Mouse (Mus musculus) megakaryocyte-erythroid progenitor cell, adult 5-6 weeks (primary cell): ENCODE results near the gene I830077J02Rik. TPM values are rescaled to one million over a fixed set of nuclear protein-coding genes. Genes with fewer than 3 reads are reported as not detected.
"Not testable (repeated sequence)": the region's sequence is repeated elsewhere in the genome, so short reads cannot be mapped to it uniquely, and the experiment has no call there.

Source experiments
- ATAC-seq: replicated peaks from 2 replicates; pipeline ENCODE4 v1.8.0; 2016; ENCODE audit warnings: mild to moderate bottlenecking, inconsistent platforms; ENCODE audit not compliant: severe bottlenecking, poor library complexity, low FRiP score, low TSS enrichment
- total RNA-seq, 2 experiments: library from RNA; stranded (forward) in 1 of 2; stranded (reverse) in 1 of 2; fragments of 200-1000, 215-1000 nt in 1 of 2; fragments of >200 nt in 1 of 2; fragmentation: Nextera tagmentation in 1 of 2; gene quantifications; 2 replicates each; pipeline ENCODE4 v1.2.3; 2014 to 2017

Gene I830077J02Rik
- total RNA-seq, 2 experiments from 2014 or later: 0.35 to 0.52 TPM

DNA sequence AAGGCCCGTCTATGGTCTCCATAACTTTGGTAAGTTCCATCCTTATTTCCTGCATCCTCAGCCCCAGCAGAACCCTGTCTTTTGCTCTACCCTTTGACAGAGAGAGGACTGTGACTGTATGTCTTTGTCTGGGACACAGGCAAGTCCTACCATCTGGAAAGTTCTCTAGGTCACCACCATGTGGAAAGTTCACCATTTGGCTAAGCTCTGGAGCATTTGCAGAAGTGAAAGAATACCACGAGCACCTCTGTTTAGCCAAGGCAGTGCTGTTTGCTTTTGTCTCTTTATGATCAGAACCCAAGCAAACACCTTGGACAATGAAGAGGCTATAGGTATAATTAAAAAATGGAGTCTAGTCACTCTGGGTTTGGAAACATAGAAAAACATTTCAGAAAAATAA is 10.5 kb downstream of the I830077J02Rik start:
- ATAC-seq: no peak

DNA sequence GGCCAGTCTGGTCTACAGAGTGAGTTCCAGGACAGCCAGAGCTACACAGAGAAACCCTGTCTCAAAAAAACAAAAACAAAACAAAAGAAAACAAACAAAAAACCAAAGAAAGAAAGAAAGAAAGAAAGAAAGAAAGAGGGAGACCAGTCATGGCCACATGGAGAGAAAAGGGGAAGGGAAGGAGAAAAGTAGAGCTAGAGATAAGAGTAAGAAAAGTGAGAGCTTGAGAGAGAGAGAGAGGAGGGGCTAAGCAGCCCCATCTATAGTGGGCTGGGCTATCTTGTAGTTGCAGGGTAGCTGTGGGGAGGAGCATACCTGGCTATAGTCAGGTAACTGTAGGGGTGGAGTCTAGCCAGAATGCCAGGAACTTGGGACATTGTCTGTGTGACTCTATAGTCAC is 11.7 kb downstream of the I830077J02Rik start:
- not testable (repeated sequence) for ATAC-seq

DNA sequence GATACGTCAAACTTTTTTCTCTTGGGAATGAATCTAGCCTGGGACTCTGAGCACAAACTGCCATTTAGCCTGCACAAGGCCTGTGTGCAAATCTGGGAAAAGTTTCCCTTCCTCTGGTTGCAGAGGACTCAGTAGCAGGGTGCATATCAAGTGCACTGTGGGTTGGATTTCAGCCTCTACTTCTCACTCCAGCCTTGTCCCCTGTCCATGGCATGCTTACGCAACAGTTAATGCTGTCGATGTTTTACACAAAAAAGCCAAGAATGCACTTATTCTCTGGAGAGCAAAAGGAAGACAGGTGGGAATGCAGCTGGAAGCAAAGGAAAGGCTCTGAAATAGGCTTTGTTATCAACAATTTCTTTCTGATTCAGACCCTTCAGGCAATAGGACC is 14.1 kb downstream of the I830077J02Rik start:
- no peak for ATAC-seq

DNA sequence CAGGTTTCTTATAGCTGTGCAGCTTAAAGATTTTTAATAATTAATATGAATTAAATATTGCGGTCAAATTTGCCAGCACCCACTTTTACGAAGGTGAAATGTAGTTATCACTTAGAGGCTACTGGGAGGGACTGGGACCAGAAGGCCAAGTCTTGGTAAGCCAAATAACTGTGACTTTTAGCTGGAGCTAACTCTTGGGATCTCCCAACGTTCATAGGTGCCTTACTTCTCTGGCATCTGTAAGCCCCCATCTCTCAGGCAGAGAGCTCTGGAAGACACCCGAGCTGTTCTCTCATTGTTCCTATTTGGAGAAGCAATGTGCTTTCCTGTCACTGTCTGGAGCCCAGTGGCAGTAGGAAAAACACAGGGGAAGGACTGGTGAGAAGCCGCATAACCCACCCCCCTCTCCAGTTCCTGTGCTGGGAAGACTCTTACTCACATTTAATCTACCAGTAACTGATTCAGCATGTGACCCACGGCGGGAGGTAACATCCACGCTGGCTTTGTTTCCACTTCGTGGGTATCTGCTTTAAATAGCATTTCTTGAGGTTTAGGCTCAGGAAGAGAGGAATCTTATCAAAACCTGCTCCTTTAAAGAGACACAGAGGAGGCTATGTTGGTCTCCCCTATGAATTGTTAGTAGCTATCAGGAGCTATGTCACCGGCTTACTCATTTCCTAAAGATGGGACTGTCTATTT is 14.7 kb downstream of the I830077J02Rik start:
- ATAC-seq: no peak

DNA sequence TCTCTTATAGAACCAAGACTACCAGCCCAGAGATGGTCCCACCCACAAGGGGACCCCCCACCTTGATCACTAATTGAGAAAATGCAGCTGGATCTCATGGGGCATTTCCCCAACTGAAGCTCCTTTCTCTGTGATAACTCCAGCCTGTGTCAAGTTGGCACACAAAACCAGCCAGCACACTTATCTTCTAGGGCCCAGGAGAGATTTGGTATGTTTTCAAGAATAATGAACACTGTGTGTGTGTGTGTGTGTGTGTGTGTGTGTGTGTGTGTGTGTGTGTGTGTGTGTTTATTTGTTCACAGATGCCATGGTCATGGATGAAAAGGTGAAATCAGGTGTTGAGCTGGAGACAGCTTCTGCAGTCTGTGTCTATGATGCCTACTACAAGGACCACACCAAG is 16.0 kb downstream of the I830077J02Rik start:
- ATAC-seq: not testable (repeated sequence)

DNA sequence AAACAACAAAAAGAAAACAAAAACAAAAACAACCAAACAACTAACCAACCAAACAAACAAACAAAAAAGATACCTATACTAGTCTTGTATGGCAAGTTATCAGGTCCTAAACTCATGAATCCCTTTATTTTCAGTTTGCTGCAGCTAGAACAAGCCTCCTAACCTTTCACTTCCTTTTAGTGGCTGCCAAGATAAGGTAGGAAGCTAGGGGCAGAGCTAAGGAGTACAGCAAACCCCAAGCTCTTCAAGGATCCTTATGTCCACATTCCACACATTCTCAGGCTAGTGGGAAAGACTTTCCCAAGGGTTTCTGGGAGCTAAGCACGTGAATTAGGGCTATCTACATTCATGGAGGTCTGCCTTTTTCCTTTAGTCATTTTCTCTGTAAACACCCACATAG is 17.2 kb downstream of the I830077J02Rik start:
- no peak for ATAC-seq

DNA sequence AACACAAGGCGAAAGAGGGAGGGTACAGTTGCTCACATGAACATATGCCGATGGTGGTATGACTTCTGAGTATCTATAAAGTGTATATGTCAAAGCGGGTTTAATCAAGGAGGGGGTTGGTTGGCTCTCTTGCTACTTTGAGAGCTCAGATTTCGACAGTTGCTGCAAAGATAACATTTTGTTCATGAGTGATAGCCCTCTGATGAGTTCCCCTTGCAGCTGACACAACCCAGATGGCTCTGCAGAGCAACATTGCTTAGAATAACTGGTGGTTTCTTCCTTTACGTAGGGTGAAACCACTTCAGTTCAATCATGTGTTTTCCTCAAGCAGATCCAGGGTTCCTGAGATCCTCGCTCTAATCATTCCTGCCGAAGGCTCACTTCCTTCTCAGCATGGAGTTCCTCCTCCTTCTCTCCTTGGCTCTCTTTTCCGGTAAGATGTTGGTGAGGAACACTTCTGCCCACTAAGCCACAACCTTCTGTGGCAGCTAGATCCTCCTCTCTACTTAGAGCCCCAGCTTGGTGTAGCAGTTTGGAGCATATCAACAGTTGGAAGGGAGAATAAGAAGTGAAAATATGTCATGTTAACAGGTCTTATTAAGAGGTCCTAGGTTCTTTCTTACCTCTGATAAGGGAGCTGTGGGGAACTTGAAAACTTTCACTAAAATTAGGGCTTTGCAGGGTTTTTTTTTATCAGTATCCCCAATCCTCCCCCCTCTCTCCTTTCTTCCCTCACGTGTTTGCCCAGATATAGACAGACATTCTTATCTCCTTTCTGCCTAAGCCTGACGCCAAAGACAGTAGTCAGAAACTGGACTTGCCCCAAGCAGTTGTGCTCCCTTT is 18.4 kb downstream of the I830077J02Rik start:
- peak; percentile 65 for ATAC-seq

DNA sequence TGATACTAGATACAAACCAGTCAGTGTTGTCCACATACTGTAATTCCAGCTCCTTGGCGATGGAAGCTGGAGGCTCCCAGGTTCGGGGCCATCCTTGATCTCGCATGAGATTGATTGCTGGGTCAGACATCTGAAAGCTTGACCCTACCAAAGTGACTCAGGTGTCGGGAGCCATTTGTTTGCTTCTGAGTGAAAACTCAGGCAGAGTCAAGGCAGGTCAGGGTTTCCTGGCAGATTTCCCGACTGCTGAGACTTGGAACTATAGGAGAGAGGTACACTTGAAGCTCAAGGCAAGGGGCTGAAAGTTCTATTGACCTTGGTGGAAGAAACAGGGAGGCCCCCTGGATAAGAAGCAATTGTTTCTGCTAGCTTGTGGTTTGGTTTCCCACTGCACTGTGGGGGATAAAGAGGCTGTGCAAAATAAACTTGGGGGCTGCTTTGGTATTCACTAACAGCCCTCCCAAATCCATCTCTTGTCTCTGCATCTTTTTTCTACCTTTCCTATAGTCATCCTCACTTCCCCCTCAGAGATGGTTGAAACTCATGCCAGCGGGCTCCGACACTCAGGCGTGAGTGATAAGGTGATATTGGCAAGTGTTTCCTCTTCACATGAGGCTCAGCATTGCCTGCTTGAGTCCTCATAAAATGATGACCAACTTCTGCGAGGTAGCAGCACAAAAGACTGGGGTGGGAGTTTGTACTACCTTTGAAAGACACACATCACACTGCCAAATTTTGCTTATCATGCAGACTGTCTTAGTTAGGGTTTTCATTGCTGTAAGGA is 20.2 kb downstream of the I830077J02Rik start:
- 0 out of 2 replicates have a peak, but pooled peaks have one; percentile 20 for ATAC-seq

DNA sequence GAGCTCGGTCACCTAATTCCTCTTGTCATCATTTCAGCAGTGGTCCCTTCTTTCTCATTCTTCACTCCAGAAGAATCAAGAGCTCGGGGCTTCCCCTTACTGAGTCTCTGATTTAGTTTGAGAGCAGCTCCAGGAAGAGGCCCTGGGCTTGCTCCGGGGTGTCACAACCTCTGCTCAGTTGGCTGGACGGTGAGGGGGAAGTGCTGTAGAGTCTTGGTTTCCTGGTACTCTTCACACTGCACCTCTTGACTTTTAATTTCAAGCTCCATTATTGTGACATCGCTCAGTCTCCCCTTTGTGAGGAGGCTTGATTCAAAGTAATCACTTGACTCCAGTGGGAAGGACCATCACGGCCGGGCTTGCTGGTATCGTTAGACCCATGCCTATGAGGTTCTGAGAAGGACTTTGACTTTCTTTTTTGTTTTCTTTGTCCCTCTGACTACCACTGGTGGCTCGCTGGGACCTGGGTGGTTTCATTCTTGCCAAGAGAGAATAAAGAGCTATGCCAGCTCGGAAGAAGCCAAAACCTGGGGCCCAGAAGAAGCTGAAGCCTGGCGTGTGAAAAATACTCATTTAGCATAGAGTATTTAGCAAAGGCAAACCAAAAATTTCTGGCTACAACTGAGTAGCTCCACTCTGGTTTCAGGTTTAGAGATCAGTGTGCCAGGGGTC is 21.8 kb downstream of the I830077J02Rik start:
- ATAC-seq: no peak

DNA sequence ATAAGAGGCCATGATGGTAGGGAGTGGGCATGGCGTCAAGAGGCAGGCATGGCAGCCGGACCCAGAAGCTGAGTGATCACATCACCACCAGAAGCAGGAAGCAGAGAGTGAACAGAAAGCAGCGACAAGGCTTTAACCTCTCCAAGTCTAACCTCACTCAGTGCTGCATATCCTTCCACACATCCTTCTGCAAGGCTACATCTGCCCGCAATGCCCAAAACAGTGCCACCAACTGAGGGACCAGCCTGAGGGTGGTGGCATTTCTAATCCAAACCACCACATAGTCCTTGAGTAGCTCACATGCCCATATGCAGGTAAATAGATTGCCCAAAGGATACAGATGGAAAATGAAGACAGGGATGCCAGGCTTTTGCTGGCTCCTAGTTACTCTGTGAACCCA is 23.5 kb downstream of the I830077J02Rik start:
- ATAC-seq: no peak

DNA sequence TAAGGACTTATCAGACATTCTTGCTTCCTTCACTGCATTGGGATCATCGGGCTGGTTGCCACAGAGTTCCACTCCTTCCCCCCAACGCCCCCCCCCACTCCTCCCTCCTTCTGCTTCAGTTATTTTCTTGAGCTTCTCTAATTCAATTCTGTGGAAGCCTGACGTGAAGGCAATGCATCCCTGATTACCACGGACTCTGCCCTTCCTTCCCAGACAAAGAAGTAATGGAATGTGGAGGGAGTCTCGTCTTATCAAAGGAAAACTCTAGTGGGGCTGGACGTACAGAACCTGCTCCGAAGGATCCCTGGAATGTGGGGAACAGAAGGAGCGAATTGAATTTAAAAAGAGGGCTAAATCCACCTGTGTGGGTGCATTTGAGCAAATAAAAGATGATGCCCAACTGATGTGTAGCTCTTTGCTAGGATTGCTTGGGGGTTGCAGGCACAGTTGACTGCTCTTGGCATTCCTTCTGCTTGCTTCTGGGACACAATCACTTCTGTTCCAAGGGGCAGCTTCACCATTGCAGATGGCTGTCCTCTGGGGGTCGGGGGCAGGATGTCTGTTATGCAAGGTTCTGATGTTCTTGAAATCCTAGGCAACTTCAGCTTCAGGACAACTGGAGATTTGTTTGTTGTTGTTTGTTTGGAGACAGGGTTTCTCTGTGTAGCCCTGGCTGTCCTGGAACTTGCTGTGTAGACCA is 24.4 kb downstream of the I830077J02Rik start:
- ATAC-seq: no peak

DNA sequence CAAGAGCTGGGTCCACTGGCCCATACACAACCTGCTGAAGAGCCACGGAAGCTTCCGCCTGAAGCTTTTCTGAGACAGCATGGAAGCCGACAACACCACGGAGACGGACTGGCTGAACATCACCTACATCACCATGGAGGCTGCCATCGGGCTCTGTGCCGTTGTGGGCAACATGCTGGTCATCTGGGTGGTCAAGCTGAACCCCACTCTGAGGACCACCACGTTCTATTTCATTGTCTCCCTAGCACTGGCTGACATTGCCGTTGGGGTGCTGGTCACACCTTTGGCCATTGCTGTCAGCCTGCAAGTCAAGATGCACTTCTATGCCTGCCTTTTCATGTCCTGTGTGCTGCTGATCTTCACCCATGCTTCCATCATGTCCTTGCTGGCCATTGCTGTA is 27.7 kb downstream of the I830077J02Rik start:
- ATAC-seq: no peak

DNA sequence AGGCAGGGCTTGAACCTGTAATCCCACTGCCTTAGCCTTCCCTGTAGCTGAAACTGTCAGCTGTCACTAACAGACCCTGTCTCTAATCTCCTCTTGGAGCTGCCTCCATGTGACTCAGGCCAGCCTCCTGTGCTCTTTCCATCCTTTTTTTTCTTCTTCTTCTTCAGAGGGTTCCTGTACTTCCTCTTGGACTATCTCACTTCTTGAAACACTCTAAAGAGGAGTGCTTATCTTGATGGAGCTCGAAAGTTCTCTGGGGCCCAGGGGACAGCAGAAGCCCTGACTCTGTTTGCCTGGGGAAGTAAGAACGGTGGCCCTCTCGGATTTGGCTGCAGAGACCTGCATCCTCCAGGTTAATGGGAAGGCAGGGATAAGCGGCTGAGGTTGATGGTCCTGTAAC is 28.3 kb downstream of the I830077J02Rik start:
- no peak for ATAC-seq

DNA sequence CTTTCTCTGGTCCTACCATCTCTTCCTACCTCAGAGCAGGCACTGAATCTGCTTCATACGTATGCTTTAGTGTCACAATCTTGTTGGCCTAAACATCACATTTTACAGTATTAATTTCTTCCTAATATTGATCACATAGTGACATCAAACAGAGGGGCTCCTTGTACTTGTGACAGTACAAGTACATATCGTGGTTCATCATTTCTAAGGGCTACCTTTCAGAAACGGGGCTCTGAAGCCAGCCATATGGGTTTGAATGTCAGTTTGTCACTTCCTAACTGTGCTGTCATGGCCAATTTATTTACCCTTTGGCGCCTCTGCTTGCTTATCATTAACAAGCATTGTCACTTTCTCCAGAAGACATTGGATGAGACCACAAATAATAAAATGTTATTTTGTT is 31.0 kb downstream of the I830077J02Rik start:
- no peak for ATAC-seq

DNA sequence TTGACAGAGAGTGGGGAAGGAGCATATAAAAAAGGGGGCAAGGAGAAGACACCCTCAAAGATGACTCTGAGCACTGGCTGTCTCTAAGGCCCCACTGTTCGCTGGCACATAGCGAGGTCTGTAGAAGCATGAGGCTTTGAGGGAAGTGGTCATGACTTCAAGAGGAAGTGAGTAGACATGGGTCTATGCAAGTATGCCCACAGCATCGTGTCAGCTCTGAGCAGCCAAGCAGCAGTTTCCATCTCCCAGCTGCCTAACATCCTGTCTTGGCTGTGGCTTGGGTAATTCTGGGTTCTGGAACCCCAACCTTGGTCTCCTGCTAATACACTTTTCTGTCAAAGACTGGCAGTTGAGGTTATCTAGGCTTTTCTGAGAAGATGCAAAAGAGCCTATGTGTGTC is 31.7 kb downstream of the I830077J02Rik start:
- no peak for ATAC-seq

DNA sequence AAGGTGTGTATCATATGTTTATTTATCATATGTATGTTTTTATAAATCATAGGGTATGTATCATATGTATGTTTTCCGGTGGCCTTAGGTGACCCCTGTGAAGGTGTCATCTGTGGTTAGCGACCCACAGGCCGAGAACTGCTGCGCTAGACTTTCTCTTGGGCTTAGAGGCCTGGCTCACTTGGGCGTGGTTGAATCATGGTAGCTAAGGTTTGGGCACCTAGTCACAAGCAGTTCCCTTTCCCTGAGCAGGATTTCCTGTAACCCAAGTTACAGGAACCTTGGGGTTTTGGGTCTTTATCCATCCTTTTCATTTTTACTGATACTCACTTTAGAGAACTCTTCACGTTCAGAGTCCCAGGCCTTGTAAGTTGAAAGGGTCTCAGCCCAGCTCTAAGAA is 32.2 kb downstream of the I830077J02Rik start:
- no peak for ATAC-seq

DNA sequence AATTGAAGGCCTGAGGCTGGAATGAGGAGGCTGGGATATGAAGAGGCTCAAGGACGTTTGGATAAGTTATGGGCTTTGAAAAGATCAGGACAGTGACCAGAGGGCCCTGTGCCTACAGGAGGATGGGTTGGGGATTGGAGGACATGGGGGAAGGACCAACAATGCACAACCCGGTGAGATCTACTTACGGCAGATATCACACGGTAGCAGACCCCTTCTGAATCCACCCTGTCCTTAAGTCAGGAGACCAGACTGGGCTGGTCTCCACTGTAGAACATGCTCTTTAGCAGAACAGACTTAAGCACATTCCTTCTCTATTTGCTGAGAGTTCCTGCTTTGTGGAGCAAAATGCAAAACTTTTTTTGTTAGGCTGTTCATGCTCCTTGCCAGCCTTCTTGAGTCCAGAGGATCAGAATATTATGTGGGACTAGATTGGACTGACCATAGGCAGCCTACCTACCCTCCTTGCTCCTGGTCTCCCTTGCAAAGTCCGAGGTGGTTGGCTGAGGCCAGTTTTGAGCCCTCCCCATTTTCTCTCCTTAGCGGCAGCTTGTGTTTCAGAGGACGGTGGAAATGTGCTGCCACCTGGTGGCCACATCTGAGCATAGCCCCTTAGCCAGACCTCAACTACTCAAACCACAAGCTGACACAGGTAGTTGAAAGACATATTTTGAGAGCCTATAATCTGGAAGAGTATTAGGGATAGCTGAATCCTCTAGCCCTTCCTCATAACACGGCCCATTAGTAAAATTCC is 32.9 kb downstream of the I830077J02Rik start:
- peak; percentile 69 for ATAC-seq

DNA sequence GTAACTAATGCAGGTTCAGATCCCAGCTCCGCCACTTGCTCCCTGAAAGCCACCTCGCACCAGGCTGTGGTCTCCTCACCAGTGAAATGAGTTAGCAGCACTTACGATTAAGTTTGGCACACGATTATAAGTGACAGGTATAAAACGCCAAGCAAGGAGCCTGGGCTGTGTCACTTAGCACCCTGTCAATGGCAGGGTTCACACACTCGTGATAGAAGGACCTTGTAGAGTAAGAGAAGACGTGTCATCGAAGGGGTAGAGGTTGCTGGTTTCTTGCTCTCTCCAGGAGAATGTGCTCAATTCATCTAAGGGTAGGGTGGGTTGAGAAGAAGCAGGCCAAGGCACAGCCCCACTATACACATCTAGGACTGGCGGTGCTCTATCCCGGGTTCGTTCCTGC is 33.6 kb downstream of the I830077J02Rik start:
- ATAC-seq: no peak
